Mouse (Mus musculus) E14TG2a.4 (cell line): ENCODE measurements around the gene Rftn1.

Source experiments
- CTCF ChIP-seq: conservative IDR thresholded peaks from 2 replicates; pipeline ENCODE4 v1.5.1; 2014; ENCODE audit warnings: low read length
- NANOG ChIP-seq: IDR thresholded peaks from 2 replicates; pipeline ENCODE4 v1.6.1; 2014; ENCODE audit warnings: borderline replicate concordance, low read length, mixed read lengths
- POU5F1 ChIP-seq: IDR thresholded peaks from 2 replicates; pipeline ENCODE4 v1.6.1; 2014; ENCODE audit warnings: low read length, borderline replicate concordance

DNA sequence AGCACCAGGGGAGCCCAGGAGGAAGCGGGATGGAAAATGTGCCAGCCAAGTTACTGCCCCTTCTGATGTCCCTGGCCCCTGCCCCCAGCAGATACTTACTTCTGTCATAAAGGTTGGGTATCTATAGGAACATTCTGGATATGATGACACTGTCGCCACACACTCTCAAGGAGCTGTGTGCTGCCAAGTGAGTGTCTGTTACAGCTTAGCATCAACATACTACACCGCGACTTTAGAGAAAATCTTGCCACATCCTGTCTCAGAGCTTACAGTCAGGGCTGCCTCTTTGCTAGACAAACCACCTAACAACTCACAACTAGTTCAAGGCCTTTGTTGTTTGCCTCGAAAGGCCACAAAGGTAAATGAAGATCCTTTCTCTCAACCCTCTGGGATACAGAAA is 96.4 kb downstream of the Rftn1 start:
- TF ChIP-seq CTCF (no peak), POU5F1 (no peak), NANOG (no peak)
